Mouse (Mus musculus) urinary bladder, postnatal 14 days (tissue): ENCODE results near the gene Gm17324.
A peak's percentile ranks its signal among the peaks of the same experiment; 100 is the strongest.
"Not testable (repeated sequence)": the region's sequence is repeated elsewhere in the genome, so short reads cannot be mapped to it uniquely, and the experiment has no call there.

ENCODE experiments used
- DNase-seq: peaks from one replicate; pipeline ENCODE4 v3.0.0; 2021; ENCODE audit warnings: low spot score

The Gm17324 gene

DNA sequence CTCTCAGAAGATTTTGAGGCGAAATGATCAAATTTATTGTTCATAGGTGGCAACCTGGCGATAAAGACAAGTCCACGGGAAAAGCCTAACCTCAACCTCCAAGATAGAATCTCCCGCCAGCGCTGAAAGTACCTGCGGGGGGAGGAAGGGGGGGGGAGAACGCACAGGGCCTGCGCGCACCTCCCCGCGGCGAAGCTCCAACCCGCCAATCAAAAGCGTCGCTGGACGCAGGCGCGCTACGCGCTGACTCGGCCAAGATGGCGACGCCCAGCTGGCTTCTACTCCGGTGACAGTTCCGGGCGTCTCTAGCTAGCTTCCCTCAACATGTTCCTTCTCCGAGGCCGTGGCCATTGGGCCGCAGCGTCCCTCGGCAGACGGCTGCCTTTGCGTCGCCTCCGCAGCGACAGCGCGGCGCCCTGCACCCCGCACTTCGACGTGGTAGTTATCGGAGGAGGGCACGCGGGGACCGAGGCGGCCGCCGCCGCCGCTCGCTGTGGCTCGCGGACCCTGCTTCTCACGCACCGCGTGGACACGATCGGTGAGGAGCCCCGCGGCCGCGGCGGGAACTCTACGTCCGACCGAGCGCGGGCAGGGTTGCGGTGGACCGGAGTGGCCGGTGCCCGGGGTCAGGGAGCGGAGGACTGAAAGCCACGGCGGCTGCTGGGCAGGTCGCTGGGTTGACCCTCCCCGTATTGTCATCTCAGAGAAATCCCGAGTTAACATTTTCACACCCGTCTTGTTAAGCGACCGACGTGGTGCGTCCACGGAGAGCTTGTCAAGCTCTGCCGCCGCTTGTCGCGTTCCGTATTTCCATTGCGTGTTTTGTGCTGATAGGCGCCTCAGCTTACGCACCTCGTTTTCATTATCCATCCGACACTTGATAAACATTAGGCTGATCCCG is at the start of gene Gm17324, which contains the start of gene Mto1:
Gene Gm17324 (minus strand): TSS at position 814 of the 901 bp plus-strand sequence.
Gene Mto1 (plus strand): TSS at position 236 of the 901 bp plus-strand sequence.
- DNase-seq, result peak; percentile 89

DNA sequence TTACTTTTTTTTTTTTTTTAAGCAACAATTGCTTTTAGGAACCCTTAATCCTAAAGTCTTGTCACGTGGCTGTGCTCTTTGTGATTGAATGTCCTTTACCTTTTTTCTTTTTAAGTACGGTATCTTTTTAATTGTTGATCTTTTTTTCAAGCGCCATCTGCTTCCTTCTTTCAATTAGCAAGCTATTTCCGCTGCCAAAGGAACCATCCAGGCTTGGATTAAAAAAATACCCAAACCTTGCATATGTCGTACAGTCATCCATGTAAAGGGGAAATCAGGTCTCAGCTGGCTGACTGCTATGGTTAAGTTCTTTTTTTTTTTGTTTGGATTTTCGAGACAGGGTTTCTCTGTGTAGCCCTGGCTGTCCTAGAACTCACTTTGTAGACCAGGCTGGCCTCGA is 44.6 kb upstream of the Gm17324 start:
- DNase-seq, result no peak

DNA sequence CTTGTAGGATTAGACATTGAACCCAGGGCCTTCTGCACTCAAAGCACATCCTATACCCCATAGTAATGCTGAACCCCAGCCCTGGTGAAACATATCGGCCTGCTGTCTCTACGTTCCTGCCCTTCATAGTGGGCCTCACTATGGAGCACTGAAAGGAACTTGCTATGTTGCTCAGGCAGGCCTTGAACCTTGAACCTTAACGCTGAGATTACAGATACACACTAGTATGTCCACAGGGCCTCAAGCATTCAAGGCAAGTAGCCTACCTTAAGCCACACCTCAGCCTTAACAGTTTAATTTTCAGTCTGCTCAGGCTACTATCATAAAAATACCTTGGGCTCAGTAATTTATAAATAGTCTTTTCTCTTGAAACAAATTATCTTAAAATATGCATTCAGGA is 43.7 kb upstream of the Gm17324 start:
- no peak for DNase-seq

- no peak for DNase-seq
Measured at GRCm38 (mm10) chr9:78491169-78491568, 42.6 kb upstream of the Gm17324 start.

DNA sequence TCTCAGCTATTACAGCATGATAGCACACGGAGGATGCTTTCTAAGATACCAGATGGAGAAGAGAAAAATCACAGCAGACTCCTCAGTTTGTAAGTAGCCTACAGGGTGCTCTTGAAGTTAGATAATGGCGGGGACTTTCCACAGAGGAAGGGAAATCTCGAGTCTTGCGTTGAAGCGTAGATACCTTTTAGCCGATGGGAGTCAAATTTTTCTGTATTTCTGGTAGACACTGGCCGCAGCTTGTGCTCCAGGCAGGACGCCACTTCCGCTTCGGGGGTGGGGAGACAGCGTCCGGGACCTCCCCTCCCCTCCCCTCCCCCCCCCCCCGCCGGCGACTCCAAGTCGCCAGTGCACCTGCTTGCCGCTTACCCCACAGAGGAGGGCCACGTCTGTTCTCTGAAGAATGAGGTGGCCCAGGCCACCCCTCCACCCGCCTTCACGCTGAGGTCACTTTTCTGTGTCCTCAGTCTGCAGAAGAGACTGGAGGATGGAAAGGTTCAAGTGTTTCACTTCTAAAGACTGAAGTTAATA is 40.4 kb upstream of the Gm17324 start, which contains the start of gene Eef1a1:
Gene Eef1a1 (minus strand): TSS at position 262 of the 531 bp plus-strand sequence.
- DNase-seq, result peak; percentile 72

GRCm38 (mm10) chr9:78488021-78488420 is 39.4 kb upstream of the Gm17324 start:
- not testable (repeated sequence) for DNase-seq

- no peak for DNase-seq
Measured at GRCm38 (mm10) chr9:78484660-78485059, 36.1 kb upstream of the Gm17324 start.

DNA sequence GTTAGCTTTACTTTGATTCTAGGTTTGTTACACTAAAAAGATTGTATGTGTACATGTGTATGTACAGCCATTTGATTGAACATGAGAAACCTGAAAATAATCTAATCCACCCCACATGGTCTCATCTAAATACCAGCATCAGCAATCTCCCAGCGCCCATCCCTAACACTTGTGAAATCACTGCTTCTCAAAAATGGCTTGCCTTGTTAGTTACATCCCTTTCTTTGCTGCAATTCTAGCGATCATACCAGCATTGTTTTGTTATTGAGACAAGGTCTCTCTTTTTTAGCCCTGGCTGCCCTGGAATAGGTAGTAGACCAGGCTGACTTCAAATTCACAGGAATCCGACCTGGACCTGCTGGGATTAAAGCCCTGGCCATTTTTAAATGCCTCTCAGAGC is 33.8 kb upstream of the Gm17324 start:
- DNase-seq, result no peak

DNA sequence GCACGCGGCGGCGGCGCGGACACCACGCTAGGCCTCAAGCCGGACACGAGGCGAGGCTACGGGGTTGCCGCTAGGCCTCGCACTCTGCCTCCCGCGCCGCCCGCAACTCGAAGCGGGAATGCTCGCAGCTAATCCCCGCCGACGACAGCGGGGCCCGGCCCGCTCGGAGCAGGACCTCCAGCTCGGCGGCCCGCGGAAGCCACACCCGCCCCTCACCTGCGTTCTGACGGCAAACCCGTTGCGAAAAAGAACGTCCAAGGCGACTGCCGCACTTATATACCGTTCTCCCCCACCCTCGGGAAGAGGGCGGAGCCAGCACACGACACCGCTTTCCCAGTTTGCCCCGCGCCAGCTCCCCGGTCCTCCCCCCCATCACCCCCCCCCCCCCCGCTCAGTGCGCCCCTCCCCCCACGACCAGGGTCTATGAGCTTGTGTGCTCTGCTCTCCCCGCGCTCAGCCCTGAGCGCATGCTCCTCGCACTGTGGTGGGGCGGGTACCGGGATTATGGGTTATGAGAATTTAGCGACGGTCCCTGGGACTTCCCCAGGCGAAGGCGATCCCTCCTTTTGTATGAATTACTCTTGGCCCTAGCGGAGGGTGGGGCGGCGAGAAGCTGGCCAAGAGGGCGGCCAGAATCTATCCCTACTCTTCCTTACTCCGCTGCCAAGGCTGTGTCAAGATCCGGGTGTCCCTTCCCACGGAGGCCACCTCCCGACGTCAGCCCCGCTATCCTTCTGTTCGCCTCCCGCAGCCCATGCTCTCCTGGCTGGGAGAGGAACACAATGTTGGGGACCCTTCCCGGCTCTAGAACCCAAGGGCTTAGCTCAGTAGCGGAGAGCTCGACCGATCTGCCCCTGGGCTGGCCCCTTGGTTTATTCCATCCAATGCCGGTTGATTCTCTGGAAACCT is 33.1 kb upstream of the Gm17324 start:
- peak; percentile 96 for DNase-seq

- peak; percentile 79 for DNase-seq
Measured at GRCm38 (mm10) chr9:78480706-78481358, 32.2 kb upstream of the Gm17324 start.

- DNase-seq, result not testable (repeated sequence)
Measured at GRCm38 (mm10) chr9:78480227-78480626, 31.6 kb upstream of the Gm17324 start.

GRCm38 (mm10) chr9:78479308-78479707 is 30.7 kb upstream of the Gm17324 start:
- DNase-seq, result not testable (repeated sequence)

DNA sequence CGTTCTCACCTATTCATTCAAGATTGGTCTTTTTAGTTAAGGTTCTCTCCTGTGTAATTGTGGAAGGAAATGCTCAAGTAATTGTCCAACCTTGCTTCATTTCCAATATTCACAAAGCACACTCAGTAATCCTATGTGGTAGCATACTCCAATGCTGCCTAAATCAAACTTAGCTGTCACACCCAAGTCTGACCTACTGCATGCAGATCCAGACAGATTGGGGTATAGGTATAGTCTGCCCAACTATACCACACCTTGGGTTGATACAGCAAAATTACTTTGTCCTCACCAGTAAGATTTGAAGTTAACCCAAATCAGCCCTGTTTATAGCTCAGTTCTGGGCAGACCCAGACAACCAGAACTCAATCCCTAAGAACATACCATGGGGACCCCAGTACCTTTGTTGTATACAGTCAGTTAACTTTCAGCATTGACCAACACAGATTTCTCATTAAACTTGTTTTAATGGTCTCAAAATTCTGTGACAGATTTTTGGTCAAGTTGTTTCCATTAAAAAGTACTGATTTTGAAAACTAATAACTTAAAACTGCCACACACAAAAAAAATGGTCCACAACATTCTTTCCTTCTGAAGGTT is 29.5 kb upstream of the Gm17324 start:
- DNase-seq, result not testable (repeated sequence)

GRCm38 (mm10) chr9:78477021-78477551 is 28.5 kb upstream of the Gm17324 start:
- no peak for DNase-seq

GRCm38 (mm10) chr9:78476531-78477020 is 28.0 kb upstream of the Gm17324 start:
- no peak for DNase-seq

- DNase-seq, result no peak
Measured at GRCm38 (mm10) chr9:78475873-78476272, 27.3 kb upstream of the Gm17324 start.

GRCm38 (mm10) chr9:78475383-78475780 is 26.8 kb upstream of the Gm17324 start:
- no peak for DNase-seq

GRCm38 (mm10) chr9:78474771-78475382 is 26.3 kb upstream of the Gm17324 start:
- no peak for DNase-seq

DNA sequence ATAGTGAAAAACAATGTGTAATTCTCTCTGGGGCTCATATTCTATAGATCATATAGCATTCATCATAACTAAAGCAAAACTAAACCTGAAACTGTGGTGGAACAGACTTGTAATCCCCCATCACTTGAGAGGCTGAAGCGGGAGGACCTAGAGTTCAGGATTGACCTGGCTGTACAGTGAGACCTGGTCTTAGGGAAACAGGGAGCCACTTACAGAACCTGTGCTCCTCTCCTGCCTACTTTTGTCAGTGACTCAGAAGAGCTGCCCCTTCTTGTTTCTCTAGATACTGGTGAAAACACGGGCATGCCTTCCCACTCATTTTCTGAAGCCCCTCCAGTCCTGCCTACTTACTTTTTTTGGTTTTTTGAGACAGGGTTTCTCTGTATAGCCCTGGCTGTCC is 25.7 kb upstream of the Gm17324 start:
- no peak for DNase-seq

DNA sequence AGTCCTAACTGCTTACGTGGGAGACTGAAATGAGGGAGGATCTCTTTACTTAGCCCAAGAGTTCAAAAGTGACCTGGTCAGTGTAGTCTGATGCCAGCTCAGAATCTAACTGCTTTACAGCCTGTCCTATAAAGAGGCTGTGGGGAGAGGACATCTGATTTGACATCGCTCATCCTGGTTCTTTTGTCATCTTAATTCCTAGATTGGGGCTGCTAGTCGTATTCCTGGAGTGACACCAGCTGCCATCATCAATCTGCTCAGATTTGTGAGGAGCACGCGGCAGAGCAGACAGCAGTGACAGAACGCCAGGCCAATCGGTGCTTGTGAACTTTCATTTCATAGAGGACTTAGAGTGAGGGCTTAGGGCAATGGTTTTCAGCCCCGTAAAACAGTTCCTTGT is 25.0 kb upstream of the Gm17324 start:
- no peak for DNase-seq
